Mouse (Mus musculus): ENCODE measurements around the gene Sox15.
A peak's percentile ranks its signal among the peaks of the same experiment; 100 is the strongest.

Sox15 gene

GRCm38 (mm10) chr11:69645860-69646259 is 9.3 kb upstream of the Sox15 start:
- no peak for DNase-seq

GRCm38 (mm10) chr11:69653399-69653798 is 1.7 kb upstream of the Sox15 start:
- no peak for DNase-seq

GRCm38 (mm10) chr11:69654760-69655159 is 354 bp upstream of the Sox15 start:
- no peak for DNase-seq

DNA sequence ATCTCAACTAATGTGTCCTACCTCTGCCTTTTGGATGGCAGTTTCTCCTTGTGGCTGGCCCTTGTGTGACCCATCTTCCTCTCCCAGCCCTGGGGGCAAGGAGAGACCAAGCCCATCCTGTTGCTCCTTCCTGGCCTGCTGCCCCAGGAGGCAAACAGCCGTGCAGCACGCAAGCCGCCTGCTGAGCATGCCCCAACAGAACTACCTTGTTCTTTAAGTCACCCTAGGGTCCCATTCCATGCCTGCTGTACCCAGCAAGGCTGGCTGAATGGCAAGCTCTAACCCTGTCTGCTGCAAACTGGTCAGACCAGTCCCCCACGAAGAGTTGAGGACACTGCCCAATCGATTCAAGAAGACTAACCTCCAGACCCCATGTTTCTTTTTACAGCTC is 946 bp downstream of the Sox15 start:
- DNase-seq: no peak

GRCm38 (mm10) chr11:69656617-69657461 is 1.7 kb downstream of the Sox15 start:
- peak; percentile 74 to 75 for DNase-seq

DNA sequence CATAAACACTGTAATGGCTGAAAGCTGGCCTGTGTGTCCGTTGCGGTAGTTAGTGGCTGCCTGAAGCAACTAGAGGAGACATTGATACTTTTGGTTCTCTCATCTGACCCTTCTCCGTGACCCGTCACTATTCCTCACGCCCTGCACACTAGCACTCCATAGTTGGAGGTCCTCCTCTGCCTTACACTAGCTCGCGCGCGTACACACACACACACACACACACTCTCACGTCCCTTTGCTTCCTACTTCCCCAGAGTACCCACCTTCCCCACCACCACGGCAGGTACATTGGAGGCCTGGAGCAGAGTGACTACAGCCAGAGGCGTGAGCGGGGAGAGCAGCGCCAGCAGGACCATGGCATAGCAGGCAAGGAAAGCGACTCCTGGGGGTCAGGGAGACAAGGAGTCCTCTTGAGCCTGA is 2.4 kb downstream of the Sox15 start:
- DNase-seq: no peak

- no peak for DNase-seq
Observed at GRCm38 (mm10) chr11:69661221-69661881, 6.2 kb downstream of the Sox15 start.

- DNase-seq: peak; percentile 92 to 94
Observed at GRCm38 (mm10) chr11:69662213-69662966, 7.3 kb downstream of the Sox15 start, which contains the start of gene Mpdu1. TSS of gene Mpdu1 (minus strand) at chr11:69662642.

- no peak for DNase-seq
Observed at GRCm38 (mm10) chr11:69662967-69663671, 8.0 kb downstream of the Sox15 start.

DNA sequence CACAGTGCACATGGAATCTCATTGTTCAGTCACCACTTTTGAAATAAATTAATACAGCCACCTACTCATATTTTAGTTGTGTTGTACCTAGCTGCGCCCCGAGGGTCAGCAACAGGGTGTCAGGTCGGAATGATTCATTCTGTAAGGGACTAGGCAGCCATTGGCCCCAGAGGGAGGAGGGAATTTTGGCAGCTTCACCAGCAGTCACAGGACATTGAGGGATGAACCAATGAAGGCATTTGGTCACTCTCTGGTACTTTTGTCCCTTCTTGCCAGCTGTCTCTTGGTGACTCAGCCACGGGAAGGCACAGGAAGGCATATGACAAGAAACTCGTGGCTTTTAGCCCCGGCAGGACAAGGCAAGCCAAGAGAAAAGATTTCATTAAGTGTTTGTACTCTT is 8.7 kb downstream of the Sox15 start:
- DNase-seq: no peak

GRCm38 (mm10) chr11:69664841-69665240 is 9.7 kb downstream of the Sox15 start:
- no peak for DNase-seq

DNA sequence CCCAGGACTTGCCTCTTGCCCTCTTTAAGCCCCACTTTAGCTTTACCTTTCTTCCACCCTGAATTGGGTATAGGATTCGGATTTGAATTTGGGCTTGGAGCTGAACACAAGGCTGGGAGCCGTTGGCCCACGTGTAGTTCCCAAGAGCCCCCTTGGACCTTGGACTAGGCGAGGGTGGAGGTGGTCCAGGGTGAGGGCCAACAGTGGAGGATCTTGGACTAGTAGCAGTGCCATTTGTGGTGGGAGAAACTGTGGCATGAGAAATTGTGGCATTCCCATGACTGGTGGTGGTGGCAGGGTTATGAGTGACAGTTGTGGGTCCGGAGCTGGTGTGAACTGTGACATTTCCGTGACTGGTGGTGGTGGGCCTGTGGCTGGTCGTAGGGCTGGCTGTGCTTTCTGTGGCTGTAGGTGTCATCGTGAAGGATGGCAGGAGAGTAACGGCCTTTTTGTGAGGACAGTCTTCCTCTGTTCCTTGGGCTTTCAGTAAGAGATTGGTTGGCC is 10.4 kb downstream of the Sox15 start:
- DNase-seq: no peak

DNA sequence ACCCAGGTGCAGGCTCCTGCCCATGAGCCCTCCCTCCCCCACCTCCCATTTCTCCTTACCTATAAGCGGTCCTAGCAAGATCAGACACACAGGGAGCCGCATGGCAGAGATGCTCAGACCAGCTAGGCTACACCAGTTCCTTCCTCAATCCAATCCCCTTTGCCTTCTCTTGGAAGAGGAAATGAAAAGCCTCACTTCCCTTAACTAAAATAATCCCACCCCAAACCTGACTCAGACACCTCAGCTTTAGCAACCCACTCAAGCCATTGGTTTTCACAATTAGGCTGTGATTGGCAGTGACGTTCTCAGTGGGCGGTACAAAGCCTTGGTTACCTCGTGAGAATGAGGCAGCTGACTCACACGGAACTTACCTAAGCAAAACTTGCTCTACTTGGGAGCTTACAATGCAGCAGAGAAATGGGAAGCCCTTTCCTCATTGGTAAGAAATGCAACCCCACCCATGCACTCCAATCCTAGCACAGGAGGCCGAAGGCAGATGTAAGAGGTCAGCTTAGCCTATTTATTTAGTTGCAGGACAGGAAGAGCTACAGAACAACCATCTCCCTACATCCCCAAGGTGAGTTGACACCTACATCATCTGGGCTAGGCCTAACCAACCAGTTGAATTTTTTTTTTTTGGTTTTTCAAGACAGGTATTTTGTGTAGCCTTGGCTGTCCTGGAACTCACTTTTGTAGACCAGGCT is 11.0 kb downstream of the Sox15 start, which contains the start of gene Cd68:
TSS of gene Cd68 (minus strand) at position 193 of the 704 bp plus-strand sequence.
- peak; percentile 83 to 87 for DNase-seq

DNA sequence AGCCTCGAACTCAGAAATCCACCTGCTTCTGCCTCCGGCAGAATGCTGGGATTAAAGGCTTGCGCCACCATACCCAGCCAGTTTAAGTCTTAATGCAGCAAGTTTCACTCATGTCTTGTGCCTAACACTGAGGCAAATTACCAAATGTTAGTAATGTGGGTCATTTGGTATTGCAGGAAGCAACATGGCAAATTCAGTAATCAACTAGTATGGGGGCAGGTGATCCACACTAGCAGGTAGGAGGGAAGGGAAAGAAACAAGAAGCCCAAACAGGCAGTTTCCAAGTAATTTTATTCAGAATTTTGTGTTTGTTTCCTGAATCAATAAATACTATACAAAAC is 11.5 kb downstream of the Sox15 start:
- DNase-seq: no peak

DNA sequence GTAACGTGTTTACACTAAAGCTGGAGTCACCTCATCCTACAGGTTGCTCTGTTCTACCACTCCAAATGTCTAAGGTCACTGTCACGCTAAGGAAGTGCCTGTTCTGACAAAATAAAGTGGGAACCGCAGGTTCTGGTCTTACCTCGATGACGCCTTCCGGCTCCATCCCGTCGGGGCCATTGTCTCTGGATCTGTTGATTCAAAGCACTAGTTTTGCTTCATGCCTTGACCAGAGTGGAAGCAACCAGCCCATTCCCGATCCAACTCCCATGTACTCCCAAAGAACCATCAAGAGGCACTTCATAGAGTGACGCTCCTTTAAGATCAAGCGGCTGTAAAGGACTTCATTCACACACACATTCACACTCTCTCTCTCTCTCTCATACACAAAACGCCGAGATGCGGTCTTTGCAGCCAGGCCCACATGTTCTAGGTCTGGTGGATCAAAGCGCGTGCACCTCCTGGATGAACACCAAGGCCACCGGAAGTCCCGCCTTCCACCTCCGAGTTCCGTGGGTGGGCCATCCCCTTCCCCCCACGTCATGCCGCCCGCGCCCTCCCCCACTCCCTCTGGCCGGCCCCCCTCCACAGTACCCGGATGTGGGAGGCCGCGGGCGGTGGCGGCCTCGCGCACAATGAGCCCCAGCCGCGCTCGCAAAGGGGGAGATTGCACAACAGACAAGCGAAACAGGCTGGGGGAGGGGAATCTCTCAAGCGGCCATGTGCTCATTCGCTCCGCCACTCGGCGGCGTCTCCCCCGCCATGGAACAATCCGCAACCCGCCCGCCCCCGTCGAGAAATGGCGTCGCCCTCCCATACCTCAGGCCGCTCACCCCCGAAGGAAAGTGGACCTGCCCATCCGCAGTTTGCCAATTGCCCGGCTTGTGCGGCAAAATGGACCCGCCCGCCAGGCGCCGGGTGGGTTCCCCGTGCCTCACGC is 15.9 kb downstream of the Sox15 start:
- DNase-seq: peak; percentile 97 to 98

- no peak for DNase-seq
Observed at GRCm38 (mm10) chr11:69671726-69672124, 16.6 kb downstream of the Sox15 start.

- peak; percentile 97 to 99 for DNase-seq
Observed at GRCm38 (mm10) chr11:69672211-69672706, 17.1 kb downstream of the Sox15 start, which contains the start of gene Eif4a1. TSS of gene Eif4a1 (minus strand) at chr11:69672423.

- no peak for DNase-seq
Observed at GRCm38 (mm10) chr11:69679144-69679543, 24.0 kb downstream of the Sox15 start.

DNA sequence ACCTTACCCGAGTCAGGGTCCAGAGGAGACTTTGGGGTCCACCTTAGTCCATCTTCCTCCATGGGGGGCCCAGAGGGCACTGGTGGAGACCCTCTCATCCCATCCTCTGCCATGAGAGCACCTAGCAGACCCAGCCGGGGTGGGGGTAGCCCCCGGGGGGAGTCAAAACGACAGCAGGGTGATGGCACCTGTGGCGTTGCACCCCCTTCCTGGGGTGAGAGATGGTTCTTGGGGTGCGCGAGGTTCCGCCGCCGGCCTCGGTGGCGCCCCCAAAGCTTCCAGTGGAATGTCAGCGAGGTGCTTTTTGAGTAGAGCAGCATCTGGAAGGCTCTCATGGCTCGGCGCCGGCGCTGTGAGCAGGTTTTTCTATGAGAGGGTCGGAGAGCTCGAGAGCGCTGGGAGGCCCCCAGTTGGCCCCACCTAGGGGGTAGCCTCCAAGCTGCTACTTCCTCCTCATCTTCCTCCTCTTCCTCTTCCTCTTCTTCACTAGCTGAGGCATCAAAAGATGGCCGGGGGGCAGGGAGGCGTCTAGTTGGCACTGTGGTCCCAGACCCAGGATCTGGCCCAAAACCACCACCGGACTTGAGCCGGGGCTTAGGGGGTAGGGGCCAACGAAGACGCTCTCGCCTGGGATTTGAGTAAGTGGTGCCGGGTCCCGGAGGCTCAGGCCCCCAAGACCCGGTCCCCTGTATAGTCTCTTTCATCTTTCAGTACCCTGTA is 25.2 kb downstream of the Sox15 start:
- no peak for DNase-seq
